Mouse (Mus musculus): ENCODE measurements at regions not wholly inside any gene's neighbourhood (a gene's known extent, or its start where the extent isn't known, plus 50 kb on each side); places are given as distances from the start of the nearest gene placed in this dataset.

GRCm38 (mm10) chr16:66579551-66579950, 764.5 kb downstream of the Vgll3 start:
- no peak overlapping the region for H3K9ac ChIP-seq (ENCODE audit: low read depth, low read length)
- no peaks in the 10 kb centered on the region for H3K36me3 ChIP-seq (ENCODE audit: control insufficient read depth, insufficient read depth)
- no peaks in the 10 kb centered on the region for H3K4me1 ChIP-seq (replicated peaks; ENCODE audit: control insufficient read depth, insufficient read depth, low read length)
- WGBS, result 34% methylated on average over 1 of the region's 1 CpGs
- no peak overlapping the region for H3K4me2 ChIP-seq (replicated peaks; ENCODE audit: low read depth)
- no peak overlapping the region for H3K27ac ChIP-seq (ENCODE audit: low read depth, low read length)
- H3K27me3 ChIP-seq (replicated peaks; ENCODE audit: control insufficient read depth, insufficient read depth, low read length), result no peaks in the 10 kb centered on the region
- no peak for ATAC-seq
- H3K4me3 ChIP-seq (ENCODE audit: low read depth, low read length), result no peak overlapping the region
- no peaks in the 10 kb centered on the region for H3K9me3 ChIP-seq (ENCODE audit: control insufficient read depth)
- TF ChIP-seq CTCF (IDR thresholded peaks at IDR 0.05; ENCODE audit: low read depth), result no peak

GRCm38 (mm10) chr16:66585698-66586284, 770.7 kb downstream of the Vgll3 start:
- 7% methylated on average over 12 of the region's 12 CpGs for WGBS
- no peak for TF ChIP-seq CTCF (IDR thresholded peaks at IDR 0.05; ENCODE audit: low read depth)
- Histone ChIP-seq H3K36me3 (ENCODE audit: control insufficient read depth, insufficient read depth) (no peaks in the 10 kb centered on the region), H3K4me2 (replicated peaks; ENCODE audit: low read depth) (peak overlapping the region; percentile 32; the same call in 1 of the 2 replicates), H3K4me3 (ENCODE audit: low read depth, low read length) (no peak overlapping the region), H3K9ac (ENCODE audit: low read depth, low read length) (no peak overlapping the region), H3K27me3 (replicated peaks; ENCODE audit: control insufficient read depth, insufficient read depth, low read length) (no peaks in the 10 kb centered on the region), H3K9me3 (ENCODE audit: control insufficient read depth) (no peaks in the 10 kb centered on the region), H3K27ac (ENCODE audit: low read depth, low read length) (no peak overlapping the region), H3K4me1 (replicated peaks; ENCODE audit: control insufficient read depth, insufficient read depth, low read length) (no peaks in the 10 kb centered on the region)
- ATAC-seq, result no peak; the same call in 1 of the 2 replicates

GRCm38 (mm10) chr16:66602211-66602610, 787.2 kb downstream of the Vgll3 start:
- no peaks in the 10 kb centered on the region for H3K36me3 ChIP-seq (ENCODE audit: control insufficient read depth, insufficient read depth)
- 0 out of 2 replicates have a peak, but pooled peaks have one; percentile 7 for TF ChIP-seq CTCF (IDR thresholded peaks at IDR 0.05; ENCODE audit: low read depth)
- no peak for ATAC-seq

GRCm38 (mm10) chr16:66602686-66603085, 787.6 kb downstream of the Vgll3 start:
- Histone ChIP-seq H3K27ac (ENCODE audit: low read depth, low read length) (no peak overlapping the region), H3K9me3 (ENCODE audit: control insufficient read depth) (no peaks in the 10 kb centered on the region)

More at GRCm38 (mm10) chr16:66602211-66602610, 787.2 kb downstream of the Vgll3 start:
- no peak overlapping the region for H3K9ac ChIP-seq (ENCODE audit: low read depth, low read length)
- no peak overlapping the region for H3K4me3 ChIP-seq (ENCODE audit: low read depth, low read length)
- H3K4me1 ChIP-seq (replicated peaks; ENCODE audit: control insufficient read depth, insufficient read depth, low read length), result no peaks in the 10 kb centered on the region
- 62% methylated on average over 2 of the region's 2 CpGs for WGBS
- H3K4me2 ChIP-seq (replicated peaks; ENCODE audit: low read depth), result no peak overlapping the region
- H3K9me3 ChIP-seq (ENCODE audit: control insufficient read depth), result no peaks in the 10 kb centered on the region
- no peak overlapping the region for H3K27ac ChIP-seq (ENCODE audit: low read depth, low read length)
- no peaks in the 10 kb centered on the region for H3K27me3 ChIP-seq (replicated peaks; ENCODE audit: control insufficient read depth, insufficient read depth, low read length)

GRCm38 (mm10) chr16:66603825-66604224, 788.8 kb downstream of the Vgll3 start:
- no peak for ATAC-seq
- no peak overlapping the region for H3K9ac ChIP-seq (ENCODE audit: low read depth, low read length)
- 69% methylated on average over 6 of the region's 6 CpGs for WGBS

More at GRCm38 (mm10) chr16:66602686-66603085, 787.6 kb downstream of the Vgll3 start:
- TF ChIP-seq CTCF (IDR thresholded peaks at IDR 0.05; ENCODE audit: low read depth), result no peak
- no peak overlapping the region for H3K4me2 ChIP-seq (replicated peaks; ENCODE audit: low read depth)
- H3K9ac ChIP-seq (ENCODE audit: low read depth, low read length), result no peak overlapping the region
- no peak overlapping the region for H3K4me3 ChIP-seq (ENCODE audit: low read depth, low read length)
- ATAC-seq, result no peak
- no peaks in the 10 kb centered on the region for H3K27me3 ChIP-seq (replicated peaks; ENCODE audit: control insufficient read depth, insufficient read depth, low read length)
- H3K4me1 ChIP-seq (replicated peaks; ENCODE audit: control insufficient read depth, insufficient read depth, low read length), result no peaks in the 10 kb centered on the region
- WGBS, result 83% methylated on average over 3 of the region's 3 CpGs
- no peaks in the 10 kb centered on the region for H3K36me3 ChIP-seq (ENCODE audit: control insufficient read depth, insufficient read depth)

More at GRCm38 (mm10) chr16:66603825-66604224, 788.8 kb downstream of the Vgll3 start:
- Histone ChIP-seq H3K36me3 (ENCODE audit: control insufficient read depth, insufficient read depth) (no peaks in the 10 kb centered on the region), H3K27ac (ENCODE audit: low read depth, low read length) (no peak overlapping the region), H3K9me3 (ENCODE audit: control insufficient read depth) (no peaks in the 10 kb centered on the region), H3K4me1 (replicated peaks; ENCODE audit: control insufficient read depth, insufficient read depth, low read length) (no peaks in the 10 kb centered on the region), H3K4me3 (ENCODE audit: low read depth, low read length) (no peak overlapping the region), H3K27me3 (replicated peaks; ENCODE audit: control insufficient read depth, insufficient read depth, low read length) (no peaks in the 10 kb centered on the region), H3K4me2 (replicated peaks; ENCODE audit: low read depth) (no peak overlapping the region)
- TF ChIP-seq CTCF (IDR thresholded peaks at IDR 0.05; ENCODE audit: low read depth), result no peak
